Mouse (Mus musculus): ENCODE measurements around the gene Il4i1. TPM values are rescaled to one million over a fixed set of nuclear protein-coding genes. Genes with fewer than 3 reads are reported as not detected.

The Il4i1 gene
- polyA plus RNA-seq, 2 experiments: 0.22 to 0.40 TPM

GRCm38 (mm10) chr7:44813985-44814384 is 2.2 kb upstream of the Il4i1 start:
- Histone ChIP-seq H3K36me3 (replicated peaks; ENCODE audit: control insufficient read depth, insufficient read depth, low read depth) (peaks cover 4% of the 10 kb centered on the region; the same call in 1 of the 2 replicates), H3K4me2 (ENCODE audit: low read depth) (peak overlapping the region; percentile 4; the same call in 1 of the 2 replicates), H3K4me3 (ENCODE audit: insufficient read depth in 1 of 2, low read depth in 2 of 2, low read length in 2 of 2) (no peak overlapping the region), H3K27me3 (ENCODE audit: control insufficient read depth, insufficient read depth, low read length) (no peaks in the 10 kb centered on the region), H3K27ac (no peak overlapping the region), H3K9ac (replicated peaks) (no peak overlapping the region), H3K9me3 (ENCODE audit: control insufficient read depth, low read length) (no peaks in the 10 kb centered on the region), H3K4me1 (replicated peaks; ENCODE audit: control insufficient read depth in 2 of 2, insufficient read depth in 2 of 2, low read length in 1 of 2) (peaks cover 16 to 24% of the 10 kb centered on the region in 2 experiments)
- 65% methylated on average over 3 of the region's 3 CpGs for WGBS (ENCODE audit: insufficient replicate concordance)
- TF ChIP-seq CTCF (IDR thresholded peaks at IDR 0.05; ENCODE audit: low read depth) (no peak), EP300 (IDR thresholded peaks at IDR 0.05; ENCODE audit: low read depth) (no peak)
- ATAC-seq (ENCODE audit: insufficient read depth) (no peak), DNase-seq (ENCODE audit: low read depth in 3 of 3, low spot score in 3 of 3) (no peak)

- Histone ChIP-seq H3K4me1 (replicated peaks; ENCODE audit: control insufficient read depth in 2 of 2, insufficient read depth in 2 of 2, low read length in 1 of 2) (peaks cover 21 to 28% of the 10 kb centered on the region in 2 experiments), H3K4me3 (ENCODE audit: insufficient read depth in 1 of 2, low read depth in 2 of 2, low read length in 2 of 2) (no peak overlapping the region), H3K27ac (no peak overlapping the region), H3K36me3 (replicated peaks; ENCODE audit: control insufficient read depth, insufficient read depth, low read depth) (peaks cover 4% of the 10 kb centered on the region; the same call in 1 of the 2 replicates), H3K9me3 (ENCODE audit: control insufficient read depth, low read length) (no peaks in the 10 kb centered on the region), H3K27me3 (ENCODE audit: control insufficient read depth, insufficient read depth, low read length) (no peaks in the 10 kb centered on the region), H3K4me2 (ENCODE audit: low read depth) (peak overlapping the region; percentile 84; the same call in 1 of the 2 replicates), H3K9ac (replicated peaks) (no peak overlapping the region)
- no peak for ATAC-seq (ENCODE audit: insufficient read depth)
- TF ChIP-seq CTCF (IDR thresholded peaks at IDR 0.05; ENCODE audit: low read depth) (no peak), EP300 (IDR thresholded peaks at IDR 0.05; ENCODE audit: low read depth) (no peak)
- no peak for DNase-seq (ENCODE audit: low read depth in 3 of 3, low spot score in 3 of 3)
- 79% methylated on average over 4 of the region's 4 CpGs for WGBS (ENCODE audit: insufficient replicate concordance)
These were observed 1.8 kb upstream of the Il4i1 start for GRCm38 (mm10) chr7:44814423-44814822.

GRCm38 (mm10) chr7:44814952-44815553 is 1.1 kb upstream of the Il4i1 start:
- DNase-seq (ENCODE audit: low read depth in 3 of 3, low spot score in 3 of 3) (no peak), ATAC-seq (ENCODE audit: insufficient read depth) (no peak)
- TF ChIP-seq EP300 (IDR thresholded peaks at IDR 0.05; ENCODE audit: low read depth): no peak
- TF ChIP-seq CTCF (IDR thresholded peaks at IDR 0.05; ENCODE audit: low read depth): no peak
- Histone ChIP-seq H3K9ac (replicated peaks) (peak overlapping the region; percentile 69), H3K4me1 (replicated peaks; ENCODE audit: control insufficient read depth in 2 of 2, insufficient read depth in 2 of 2, low read length in 1 of 2) (peaks cover 25 to 34% of the 10 kb centered on the region in 2 experiments), H3K27ac (peak overlapping the region; percentile 94), H3K27me3 (ENCODE audit: control insufficient read depth, insufficient read depth, low read length) (no peaks in the 10 kb centered on the region), H3K4me2 (ENCODE audit: low read depth) (peak overlapping the region; percentile 84), H3K36me3 (replicated peaks; ENCODE audit: control insufficient read depth, insufficient read depth, low read depth) (peaks cover 5% of the 10 kb centered on the region; the same call in 1 of the 2 replicates), H3K4me3 (ENCODE audit: insufficient read depth in 1 of 2, low read depth in 2 of 2, low read length in 2 of 2) (peak overlapping the region; percentile 82 to 94), H3K9me3 (ENCODE audit: control insufficient read depth, low read length) (no peaks in the 10 kb centered on the region)
- WGBS (ENCODE audit: insufficient replicate concordance): 44% methylated on average over 14 of the region's 14 CpGs

DNA sequence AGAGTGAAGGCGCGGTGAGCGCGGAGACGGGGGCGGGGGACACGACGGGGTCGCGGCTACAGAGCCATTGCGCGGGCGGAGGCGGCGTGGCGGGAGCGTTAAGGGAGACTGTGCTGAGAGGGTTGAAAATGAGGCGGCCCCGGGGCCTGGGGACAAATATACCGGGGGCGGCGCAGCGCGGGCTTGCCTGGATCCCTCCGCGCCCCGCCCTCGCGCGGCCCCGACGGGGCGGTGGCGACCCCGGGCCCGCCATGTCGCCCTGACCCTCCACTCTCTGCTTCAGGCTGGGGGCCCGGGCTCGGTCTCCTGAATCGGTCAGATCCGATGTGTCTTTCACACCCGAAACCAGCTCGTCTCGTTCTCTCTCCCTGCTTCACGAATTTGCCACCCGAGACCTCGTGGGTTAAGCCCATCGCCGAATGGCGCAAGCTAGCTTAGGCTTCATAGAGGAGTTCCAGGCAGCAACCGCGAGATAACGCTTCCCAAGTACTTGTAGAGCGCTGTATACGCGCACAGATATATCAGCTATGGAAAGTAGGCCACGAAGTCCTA is 359 bp downstream of the Il4i1 start, which contains the start of gene Atf5:
Gene Atf5 (minus strand): TSS at position 189 of the 552 bp plus-strand sequence.
- peak; percentile 59 to 67 (median 66) for DNase-seq (ENCODE audit: low read depth in 3 of 3, low spot score in 3 of 3)
- H3K4me2 ChIP-seq (ENCODE audit: low read depth): peak within 1 kb of the TSS; percentile 84
- ATAC-seq (ENCODE audit: insufficient read depth): peak; percentile 21
- peak within 1 kb of the TSS; percentile 96 for H3K9ac ChIP-seq (replicated peaks)
- no peak for TF ChIP-seq CTCF (IDR thresholded peaks at IDR 0.05; ENCODE audit: low read depth)
- no peak for TF ChIP-seq EP300 (IDR thresholded peaks at IDR 0.05; ENCODE audit: low read depth)
- H3K36me3 ChIP-seq (replicated peaks; ENCODE audit: control insufficient read depth, insufficient read depth, low read depth): peaks cover 8% of the 10 kb centered on the region; the same call in 1 of the 2 replicates
- H3K4me3 ChIP-seq (ENCODE audit: insufficient read depth in 1 of 2, low read depth in 2 of 2, low read length in 2 of 2): peak within 1 kb of the TSS; percentile 82 to 94
- H3K9me3 ChIP-seq (ENCODE audit: control insufficient read depth, low read length): no peaks in the 10 kb centered on the region
- H3K27me3 ChIP-seq (ENCODE audit: control insufficient read depth, insufficient read depth, low read length): no peaks in the 10 kb centered on the region
- H3K4me1 ChIP-seq (replicated peaks; ENCODE audit: control insufficient read depth in 2 of 2, insufficient read depth in 2 of 2, low read length in 1 of 2): peaks cover 36 to 49% of the 10 kb centered on the region in 2 experiments
- H3K27ac ChIP-seq: peak within 1 kb of the TSS; percentile 94
- WGBS (ENCODE audit: insufficient replicate concordance): under 1% methylated on average over 53 of the region's 57 CpGs

- H3K27ac ChIP-seq: peak overlapping the region; percentile 94
- H3K36me3 ChIP-seq (replicated peaks; ENCODE audit: control insufficient read depth, insufficient read depth, low read depth): peaks cover 8% of the 10 kb centered on the region; the same call in 1 of the 2 replicates
- ATAC-seq (ENCODE audit: insufficient read depth): no peak
- whole genome bisulfite sequencing (ENCODE audit: insufficient replicate concordance): 24% methylated on average over 3 of the region's 3 CpGs
- H3K4me3 ChIP-seq (ENCODE audit: insufficient read depth in 1 of 2, low read depth in 2 of 2, low read length in 2 of 2): peak overlapping the region; percentile 82 to 94
- peak overlapping the region; percentile 84 for H3K4me2 ChIP-seq (ENCODE audit: low read depth)
- no peaks in the 10 kb centered on the region for H3K9me3 ChIP-seq (ENCODE audit: control insufficient read depth, low read length)
- TF ChIP-seq CTCF (IDR thresholded peaks at IDR 0.05; ENCODE audit: low read depth) (no peak), EP300 (IDR thresholded peaks at IDR 0.05; ENCODE audit: low read depth) (no peak)
- H3K4me1 ChIP-seq (replicated peaks; ENCODE audit: control insufficient read depth in 2 of 2, insufficient read depth in 2 of 2, low read length in 1 of 2): peaks cover 36 to 52% of the 10 kb centered on the region in 2 experiments
- no peaks in the 10 kb centered on the region for H3K27me3 ChIP-seq (ENCODE audit: control insufficient read depth, insufficient read depth, low read length)
- peak overlapping the region; percentile 96 for H3K9ac ChIP-seq (replicated peaks)
- no peak for DNase-seq (ENCODE audit: low read depth in 3 of 3, low spot score in 3 of 3)
These were observed 1.3 kb downstream of the Il4i1 start for GRCm38 (mm10) chr7:44817441-44817840.
